Mouse (Mus musculus) forebrain, embryonic 13.5 days (tissue): Measurements from ENCODE around the gene Tchp. TPM values are rescaled to one million over a fixed set of nuclear protein-coding genes. Genes with fewer than 3 reads are reported as not detected.

ENCODE experiments used
- ATAC-seq: fragments of 200-750 bp; cut with Nextera tagmentation; 2 replicates; pipeline ENCODE4 v1.8.0; 2017
- H3K27ac ChIP-seq: fragments of 300-500 bp; sonication (generic); 2 replicates; pipeline ENCODE4 v1.5.1; 2015; ENCODE audit warnings: inconsistent platforms, mild to moderate bottlenecking, moderate library complexity
- H3K27me3 ChIP-seq: fragments of 300-500 bp; sonication (generic); 2 replicates; pipeline ENCODE4 v1.6.1; 2015; ENCODE audit warnings: mild to moderate bottlenecking, inconsistent platforms
- H3K36me3 ChIP-seq: fragments of 300-500 bp; sonication (generic); 2 replicates; pipeline ENCODE4 v1.6.1; 2015; ENCODE audit warnings: mild to moderate bottlenecking, inconsistent platforms; ENCODE audit not compliant: poor library complexity, severe bottlenecking
- H3K4me1 ChIP-seq: fragments of 300-500 bp; sonication (generic); 2 replicates; pipeline ENCODE4 v1.6.1; 2015; ENCODE audit warnings: inconsistent platforms
- H3K4me2 ChIP-seq: fragments of 300-500 bp; sonication (generic); 2 replicates; pipeline ENCODE4 v1.6.1; 2015; ENCODE audit warnings: inconsistent platforms, mild to moderate bottlenecking, moderate library complexity
- H3K4me3 ChIP-seq: fragments of 300-500 bp; sonication (generic); 2 replicates; pipeline ENCODE4 v1.5.1; 2015; ENCODE audit warnings: mild to moderate bottlenecking, inconsistent platforms
- H3K9ac ChIP-seq: fragments of 300-500 bp; sonication (generic); 2 replicates; pipeline ENCODE4 v1.6.1; 2015; ENCODE audit warnings: mild to moderate bottlenecking, inconsistent platforms
- H3K9me3 ChIP-seq: fragments of 300-500 bp; sonication (generic); replicated peaks from 2 replicates; pipeline ENCODE4 v1.6.1; 2016; ENCODE audit warnings: inconsistent platforms
- WGBS: fragments of 180-500 bp; shearing (Covaris S2); methylation state at CpG from one replicate; pipeline ENCODE4 v1.1.7; 2015; 5-methylcytosine and 5-hydroxymethylcytosine counted together
- polyA plus RNA-seq: library from polyadenylated mRNA; unstranded; fragments of >200 nt; fragmentation: Nextera tagmentation; extraction: Ambion mirVana; gene quantifications from 2 replicates; pipeline ENCODE4 v1.2.1, GENCODE M21; 2015

Gene Tchp
- polyA plus RNA-seq, 1 experiment from 2014 or later: 22.6 TPM

DNA sequence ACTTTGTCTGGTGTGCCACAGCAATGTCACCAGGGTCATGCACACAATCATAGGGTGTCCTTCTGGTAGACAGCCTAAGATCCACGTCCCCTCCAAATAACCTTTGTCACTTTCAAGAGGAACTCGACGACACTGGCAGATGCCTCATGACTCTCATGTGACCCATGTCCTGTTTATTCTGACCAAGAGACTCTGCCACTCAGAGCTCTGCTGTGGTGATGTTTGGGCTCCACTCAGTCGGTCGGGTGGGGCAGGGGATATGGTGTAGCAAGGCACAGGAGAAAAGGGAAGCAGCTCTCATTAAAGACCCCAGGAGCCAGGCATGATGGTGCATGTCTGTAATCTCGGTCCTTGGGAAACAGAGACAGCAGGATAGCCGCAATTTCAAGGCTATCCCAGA is 8.5 kb upstream of the Tchp start:
- no peaks in the 10 kb centered on the region for H3K36me3 ChIP-seq
- H3K27ac ChIP-seq: no peak overlapping the region
- no peak overlapping the region for H3K9ac ChIP-seq
- no peaks in the 10 kb centered on the region for H3K27me3 ChIP-seq
- no peak overlapping the region for H3K4me2 ChIP-seq
- no peak overlapping the region for H3K4me3 ChIP-seq
- no peak for ATAC-seq
- 72% methylated on average over 7 of the region's 7 CpGs for WGBS
- H3K9me3 ChIP-seq: no peaks in the 10 kb centered on the region
- peaks cover 12% of the 10 kb centered on the region; the same call in 1 of the 2 replicates for H3K4me1 ChIP-seq

- H3K4me1 ChIP-seq: peaks cover 13% of the 10 kb centered on the region; the same call in 1 of the 2 replicates
- no peak overlapping the region; the same call in 1 of the 2 replicates for H3K9ac ChIP-seq
- no peak for ATAC-seq
- H3K27ac ChIP-seq: no peak overlapping the region
- H3K9me3 ChIP-seq: no peaks in the 10 kb centered on the region
- H3K4me3 ChIP-seq: no peak overlapping the region
- no peak overlapping the region for H3K4me2 ChIP-seq
- no peaks in the 10 kb centered on the region for H3K36me3 ChIP-seq
- no peaks in the 10 kb centered on the region for H3K27me3 ChIP-seq
- 64% methylated on average over 14 of the region's 14 CpGs for WGBS
These were observed 4.9 kb upstream of the Tchp start for GRCm38 (mm10) chr5:114702403-114703392.

DNA sequence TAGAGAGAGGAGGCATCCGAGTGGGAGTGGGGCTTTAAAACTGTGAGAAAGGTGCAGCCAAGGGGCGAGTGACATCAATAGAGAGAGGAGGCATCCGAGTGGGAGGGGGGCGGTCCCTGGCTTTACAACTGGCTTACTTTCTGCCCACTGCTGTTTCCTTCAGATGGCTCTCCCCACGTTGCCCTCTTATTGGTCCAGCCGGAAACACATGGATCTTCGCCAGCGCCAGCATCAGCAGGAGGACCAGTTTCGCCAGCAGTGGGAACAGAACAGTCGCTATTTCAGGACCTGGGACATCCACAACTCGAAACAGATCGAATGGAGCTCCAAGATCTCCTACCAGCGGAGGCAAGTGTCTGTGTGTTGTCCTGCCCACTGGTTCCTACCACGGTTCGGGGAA is 931 bp downstream of the Tchp start:
- peaks cover 10% of the 10 kb centered on the region for H3K4me1 ChIP-seq
- H3K9ac ChIP-seq: peak overlapping the region; percentile 73
- peak overlapping the region; percentile 77 for H3K4me3 ChIP-seq
- H3K27ac ChIP-seq: no peak overlapping the region
- peaks cover 44% of the 10 kb centered on the region for H3K36me3 ChIP-seq
- 0 out of 2 replicates have a peak, but pooled peaks have one; percentile 25 for ATAC-seq
- H3K9me3 ChIP-seq: no peaks in the 10 kb centered on the region
- WGBS: 55% methylated on average over 15 of the region's 15 CpGs
- H3K4me2 ChIP-seq: peak overlapping the region; percentile 86
- H3K27me3 ChIP-seq: no peaks in the 10 kb centered on the region

DNA sequence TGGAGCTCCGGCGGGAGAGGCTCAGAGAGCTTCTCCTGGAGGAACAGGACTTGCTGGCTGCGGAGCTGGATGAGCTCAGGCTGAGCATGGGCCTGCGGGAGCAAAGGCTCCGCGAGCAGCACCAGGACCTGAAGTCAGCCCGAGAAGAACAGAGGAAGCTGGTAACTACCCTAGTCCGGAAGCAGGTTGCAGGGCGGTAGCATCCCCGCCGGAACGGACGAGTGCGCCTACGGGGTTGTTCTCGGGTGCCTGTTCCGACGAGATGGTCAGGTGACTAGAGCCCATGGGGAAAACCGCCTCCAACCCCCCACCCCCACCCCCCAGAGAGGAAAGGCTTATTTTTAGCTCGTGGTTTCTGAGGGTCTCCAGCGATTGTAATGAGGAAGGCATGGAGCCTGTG is 1.8 kb downstream of the Tchp start:
- WGBS: 96% methylated on average over 21 of the region's 21 CpGs
- Histone ChIP-seq H3K36me3 (peaks cover 52% of the 10 kb centered on the region), H3K27me3 (no peaks in the 10 kb centered on the region), H3K4me2 (no peak overlapping the region), H3K4me3 (no peak overlapping the region), H3K4me1 (peaks cover 10% of the 10 kb centered on the region), H3K27ac (no peak overlapping the region), H3K9ac (no peak overlapping the region), H3K9me3 (no peaks in the 10 kb centered on the region)
- ATAC-seq: no peak

DNA sequence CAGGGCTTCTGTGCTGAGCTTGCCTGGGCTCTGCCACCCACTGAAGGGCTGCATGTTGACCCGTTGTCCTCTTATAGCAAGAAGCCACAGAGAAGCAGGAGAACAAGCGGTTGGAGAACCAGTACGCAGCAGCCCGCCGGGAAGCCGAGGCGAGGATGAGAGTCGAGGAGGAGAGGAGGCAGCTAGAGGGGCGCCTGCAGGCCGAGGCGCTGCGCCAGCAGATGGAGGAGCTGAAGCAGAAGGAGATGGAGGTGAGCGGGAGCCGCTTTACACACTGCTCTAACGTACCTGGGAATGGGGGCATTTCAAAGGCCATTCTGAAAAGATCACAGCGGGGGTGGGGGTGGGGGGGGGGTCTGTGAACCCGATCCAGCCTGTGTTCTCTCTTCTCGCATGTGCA is 7.0 kb downstream of the Tchp start:
- ATAC-seq: no peak
- Histone ChIP-seq H3K9me3 (no peaks in the 10 kb centered on the region), H3K27me3 (no peaks in the 10 kb centered on the region), H3K27ac (no peak overlapping the region), H3K4me2 (no peak overlapping the region), H3K4me1 (no peaks in the 10 kb centered on the region), H3K4me3 (no peak overlapping the region), H3K9ac (no peak overlapping the region), H3K36me3 (peaks cover 99% of the 10 kb centered on the region)
- WGBS: 91% methylated on average over 16 of the region's 18 CpGs

GRCm38 (mm10) chr5:114717292-114717691 is 9.7 kb downstream of the Tchp start:
- peaks cover 99% of the 10 kb centered on the region for H3K36me3 ChIP-seq
- WGBS: 89% methylated on average over 12 of the region's 12 CpGs
- ATAC-seq: no peak
- H3K9me3 ChIP-seq: no peaks in the 10 kb centered on the region
- no peak overlapping the region for H3K4me2 ChIP-seq
- H3K4me1 ChIP-seq: no peaks in the 10 kb centered on the region
- no peak overlapping the region for H3K4me3 ChIP-seq
- H3K27ac ChIP-seq: no peak overlapping the region
- no peaks in the 10 kb centered on the region for H3K27me3 ChIP-seq
- no peak overlapping the region for H3K9ac ChIP-seq

DNA sequence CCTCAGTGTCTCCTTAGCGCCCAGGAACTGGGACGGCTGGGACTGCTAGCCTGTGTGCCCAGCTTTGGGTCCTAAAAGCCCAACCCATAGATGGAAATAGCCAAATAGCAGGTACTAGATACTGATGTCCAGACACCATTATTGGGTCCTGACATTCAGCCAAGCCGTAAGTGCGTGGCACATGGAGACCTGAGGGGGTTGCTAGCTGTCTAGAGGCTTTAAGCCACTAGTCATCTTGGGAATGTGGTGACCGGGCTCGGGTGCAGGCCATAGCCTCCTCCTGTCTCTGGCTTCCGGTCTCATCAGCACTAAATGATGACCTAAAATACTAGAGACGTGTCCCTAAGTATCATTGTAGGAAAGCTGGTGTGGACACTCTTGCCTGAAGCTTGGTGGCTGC is 10.4 kb downstream of the Tchp start:
- WGBS: 96% methylated on average over 8 of the region's 8 CpGs
- no peak for ATAC-seq
- Histone ChIP-seq H3K4me3 (no peak overlapping the region), H3K27ac (no peak overlapping the region), H3K27me3 (no peaks in the 10 kb centered on the region), H3K9ac (no peak overlapping the region), H3K4me1 (no peaks in the 10 kb centered on the region), H3K36me3 (peaks cover 99% of the 10 kb centered on the region), H3K9me3 (no peaks in the 10 kb centered on the region), H3K4me2 (no peak overlapping the region)

DNA sequence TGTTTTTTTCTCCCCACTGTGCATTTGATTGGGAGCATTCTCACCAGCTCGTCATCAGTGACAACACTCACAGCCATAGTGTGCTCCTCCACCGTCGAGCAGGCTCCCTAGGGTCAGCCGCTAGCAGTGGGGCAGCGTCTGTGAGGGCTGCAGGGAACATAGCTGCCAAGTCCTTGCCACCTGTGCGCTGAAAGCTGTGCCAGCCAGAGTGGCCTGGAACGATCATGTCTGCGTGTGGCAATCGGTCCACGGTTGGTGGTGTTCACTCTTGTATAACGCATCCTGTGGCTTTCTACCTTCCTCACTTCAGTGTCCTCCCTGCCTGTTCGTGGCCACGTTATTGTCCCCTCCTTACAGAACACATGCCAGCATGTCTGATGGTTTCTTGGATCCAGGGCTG is 10.9 kb downstream of the Tchp start:
- 90% methylated on average over 13 of the region's 13 CpGs for WGBS
- H3K36me3 ChIP-seq: peaks cover 98% of the 10 kb centered on the region
- ATAC-seq: no peak

GRCm38 (mm10) chr5:114719003-114719927 is 11.7 kb downstream of the Tchp start:
- Histone ChIP-seq H3K27me3 (no peaks in the 10 kb centered on the region), H3K27ac (no peak overlapping the region), H3K9ac (no peak overlapping the region), H3K4me3 (no peak overlapping the region), H3K9me3 (0 out of 2 replicates have a peak, but pooled peaks cover 3% of the 10 kb centered on the region), H3K36me3 (peaks cover 99% of the 10 kb centered on the region), H3K4me1 (no peaks in the 10 kb centered on the region), H3K4me2 (no peak overlapping the region)
- 91% methylated on average over 20 of the region's 20 CpGs for WGBS
- ATAC-seq: no peak

More for the DNA sequence above, 10.9 kb downstream of the Tchp start:
- no peak overlapping the region for H3K27ac ChIP-seq
- H3K4me3 ChIP-seq: no peak overlapping the region
- no peaks in the 10 kb centered on the region for H3K27me3 ChIP-seq
- no peaks in the 10 kb centered on the region for H3K9me3 ChIP-seq
- H3K4me2 ChIP-seq: no peak overlapping the region
- no peak overlapping the region for H3K9ac ChIP-seq
- no peaks in the 10 kb centered on the region for H3K4me1 ChIP-seq

GRCm38 (mm10) chr5:114719928-114720270 is 12.3 kb downstream of the Tchp start:
- Histone ChIP-seq H3K4me1 (no peaks in the 10 kb centered on the region), H3K9ac (no peak overlapping the region), H3K9me3 (0 out of 2 replicates have a peak, but pooled peaks cover 6% of the 10 kb centered on the region), H3K27me3 (no peaks in the 10 kb centered on the region), H3K27ac (no peak overlapping the region), H3K36me3 (peaks cover 96% of the 10 kb centered on the region), H3K4me2 (no peak overlapping the region), H3K4me3 (no peak overlapping the region)
- WGBS: 97% methylated on average over 6 of the region's 6 CpGs
- ATAC-seq: no peak

- no peak for ATAC-seq
- WGBS: 93% methylated on average over 11 of the region's 11 CpGs
- no peak overlapping the region for H3K9ac ChIP-seq
These were observed 13.2 kb downstream of the Tchp start for GRCm38 (mm10) chr5:114720784-114721183.

GRCm38 (mm10) chr5:114721969-114722368 is 14.4 kb downstream of the Tchp start:
- 0 out of 2 replicates have a peak, but pooled peaks cover 6% of the 10 kb centered on the region for H3K9me3 ChIP-seq
- no peak overlapping the region for H3K4me2 ChIP-seq
- no peak overlapping the region for H3K4me3 ChIP-seq
- H3K4me1 ChIP-seq: no peaks in the 10 kb centered on the region
- ATAC-seq: no peak
- no peak overlapping the region for H3K27ac ChIP-seq
- 94% methylated on average over 10 of the region's 10 CpGs for WGBS
- no peak overlapping the region for H3K9ac ChIP-seq
- H3K36me3 ChIP-seq: peaks cover 90% of the 10 kb centered on the region
- H3K27me3 ChIP-seq: no peaks in the 10 kb centered on the region

More at GRCm38 (mm10) chr5:114720784-114721183, 13.2 kb downstream of the Tchp start:
- Histone ChIP-seq H3K9me3 (0 out of 2 replicates have a peak, but pooled peaks cover 6% of the 10 kb centered on the region), H3K4me2 (no peak overlapping the region), H3K4me1 (no peaks in the 10 kb centered on the region), H3K27ac (no peak overlapping the region), H3K4me3 (no peak overlapping the region), H3K36me3 (peaks cover 95% of the 10 kb centered on the region), H3K27me3 (no peaks in the 10 kb centered on the region)
